Mouse (Mus musculus) 3T3-L1 (cell line): ENCODE measurements at regions not wholly inside any gene's neighbourhood (a gene's known extent, or its start where the extent isn't known, plus 50 kb on each side); places are given as distances from the start of the nearest gene placed in this dataset.
"Not testable (repeated sequence)": the region's sequence is repeated elsewhere in the genome, so short reads cannot be mapped to it uniquely, and the experiment has no call there.

Source experiments
- DNase-seq: peaks from one replicate; pipeline ENCODE4 v3.0.0-alpha.2; 2015; ENCODE audit warnings: low read depth, low spot score

- no peak for DNase-seq
Measured at GRCm38 (mm10) chr15:9954941-9955340, 206.3 kb upstream of the Spef2 start.

GRCm38 (mm10) chr15:9974999-9975398, 202.0 kb upstream of the Prlr start:
- no peak for DNase-seq

GRCm38 (mm10) chr15:10011289-10012234, 165.5 kb upstream of the Prlr start:
- no peak for DNase-seq

GRCm38 (mm10) chr15:10017216-10017615, 159.8 kb upstream of the Prlr start:
- no peak for DNase-seq

GRCm38 (mm10) chr15:10029902-10030301, 147.1 kb upstream of the Prlr start:
- no peak for DNase-seq

- DNase-seq: no peak
Measured at GRCm38 (mm10) chr15:10035561-10035960, 141.5 kb upstream of the Prlr start.

GRCm38 (mm10) chr15:10036576-10036975, 140.5 kb upstream of the Prlr start:
- not testable (repeated sequence) for DNase-seq

- DNase-seq: no peak
Measured at GRCm38 (mm10) chr15:10073580-10073979, 103.5 kb upstream of the Prlr start.

GRCm38 (mm10) chr15:10074916-10075315, 102.1 kb upstream of the Prlr start:
- DNase-seq: no peak

- DNase-seq: no peak
Measured at GRCm38 (mm10) chr15:10075391-10076060, 101.5 kb upstream of the Prlr start.

- no peak for DNase-seq
Measured at GRCm38 (mm10) chr15:10076061-10076400, 101.0 kb upstream of the Prlr start.

- no peak for DNase-seq
Measured at GRCm38 (mm10) chr15:10078434-10078833, 98.6 kb upstream of the Prlr start.

- no peak for DNase-seq
Measured at GRCm38 (mm10) chr15:10079510-10079909, 97.5 kb upstream of the Prlr start.

- peak; percentile 64 for DNase-seq
Measured at GRCm38 (mm10) chr15:10088691-10089090, 88.3 kb upstream of the Prlr start.

- DNase-seq: no peak
Measured at GRCm38 (mm10) chr15:10090384-10091092, 86.5 kb upstream of the Prlr start.

GRCm38 (mm10) chr15:10103350-10103749, 73.7 kb upstream of the Prlr start:
- DNase-seq: no peak

GRCm38 (mm10) chr15:10105211-10105976, 71.6 kb upstream of the Prlr start:
- DNase-seq: not testable (repeated sequence)

- DNase-seq: no peak
Measured at GRCm38 (mm10) chr15:10106853-10107252, 70.2 kb upstream of the Prlr start.
